Mouse (Mus musculus): ENCODE data around the gene Bod1.

Bod1 gene

GRCm38 (mm10) chr11:31671354-31672169 is at the start of gene Bod1:
Bod1 (minus strand) TSS chr11:31671885.
- DNase-seq (ENCODE audit: low spot score in 2 of 2), result peak; percentile 71 to 91

- no peak for DNase-seq (ENCODE audit: low spot score in 2 of 2)
Measured at GRCm38 (mm10) chr11:31719090-31719489, 47.4 kb upstream of the Bod1 start.

GRCm38 (mm10) chr11:31717926-31718735 is 46.4 kb upstream of the Bod1 start:
- no peak for DNase-seq (ENCODE audit: low spot score in 2 of 2)

GRCm38 (mm10) chr11:31713641-31714121 is 42.0 kb upstream of the Bod1 start:
- DNase-seq (ENCODE audit: low spot score in 2 of 2), result peak in 1 of 2 experiments; percentile 24

- DNase-seq (ENCODE audit: low spot score in 2 of 2), result no peak
Measured at GRCm38 (mm10) chr11:31713116-31713515, 41.4 kb upstream of the Bod1 start.

- DNase-seq (ENCODE audit: low spot score in 2 of 2), result no peak
Measured at GRCm38 (mm10) chr11:31707771-31708170, 36.1 kb upstream of the Bod1 start.

- DNase-seq (ENCODE audit: low spot score in 2 of 2), result no peak
Measured at GRCm38 (mm10) chr11:31703173-31703572, 31.5 kb upstream of the Bod1 start.

- DNase-seq (ENCODE audit: low spot score in 2 of 2), result no peak
Measured at GRCm38 (mm10) chr11:31701901-31702300, 30.2 kb upstream of the Bod1 start.

GRCm38 (mm10) chr11:31699502-31699901 is 27.8 kb upstream of the Bod1 start:
- DNase-seq (ENCODE audit: low spot score in 2 of 2), result no peak

- no peak for DNase-seq (ENCODE audit: low spot score in 2 of 2)
Measured at GRCm38 (mm10) chr11:31694801-31695200, 23.1 kb upstream of the Bod1 start.

- DNase-seq (ENCODE audit: low spot score in 2 of 2), result peak in 1 of 2 experiments; percentile 51
Measured at GRCm38 (mm10) chr11:31694109-31694508, 22.4 kb upstream of the Bod1 start.

GRCm38 (mm10) chr11:31693322-31693721 is 21.6 kb upstream of the Bod1 start:
- no peak for DNase-seq (ENCODE audit: low spot score in 2 of 2)

GRCm38 (mm10) chr11:31688956-31689355 is 17.3 kb upstream of the Bod1 start:
- DNase-seq (ENCODE audit: low spot score in 2 of 2), result no peak

- no peak for DNase-seq (ENCODE audit: low spot score in 2 of 2)
Measured at GRCm38 (mm10) chr11:31684913-31685567, 13.4 kb upstream of the Bod1 start.

GRCm38 (mm10) chr11:31684126-31684525 is 12.4 kb upstream of the Bod1 start:
- DNase-seq (ENCODE audit: low spot score in 2 of 2), result no peak

GRCm38 (mm10) chr11:31679840-31680381 is 8.2 kb upstream of the Bod1 start:
- DNase-seq (ENCODE audit: low spot score in 2 of 2), result no peak

- no peak for DNase-seq (ENCODE audit: low spot score in 2 of 2)
Measured at GRCm38 (mm10) chr11:31677309-31677708, 5.6 kb upstream of the Bod1 start.

GRCm38 (mm10) chr11:31676661-31677252 is 5.1 kb upstream of the Bod1 start:
- DNase-seq (ENCODE audit: low spot score in 2 of 2), result no peak

GRCm38 (mm10) chr11:31675430-31675829 is 3.7 kb upstream of the Bod1 start:
- DNase-seq (ENCODE audit: low spot score in 2 of 2), result peak in 1 of 2 experiments; percentile 53

- DNase-seq (ENCODE audit: low spot score in 2 of 2), result no peak
Measured at GRCm38 (mm10) chr11:31672170-31672563, 482 bp upstream of the Bod1 start.

GRCm38 (mm10) chr11:31670468-31670921 is 1.2 kb downstream of the Bod1 start:
- DNase-seq (ENCODE audit: low spot score in 2 of 2), result no peak
